Mouse (Mus musculus): ENCODE data around the gene Hcfc1. TPM values are rescaled to one million over a fixed set of nuclear protein-coding genes. Genes with fewer than 3 reads are reported as not detected.

The Hcfc1 gene
- 18.7 and 32.6 TPM in 2 replicates for polyA plus RNA-seq (2012; rRNA removed)

- peak; percentile 77 for DNase-seq (ENCODE audit: low spot score)
Measured at GRCm38 (mm10) chrX:73966248-73967176, at the start of gene Hcfc1. Gene Hcfc1 (minus strand): TSS chrX:73966357.

- no peak for DNase-seq (ENCODE audit: low spot score)
Measured at GRCm38 (mm10) chrX:74014597-74014996, 48.4 kb upstream of the Hcfc1 start.

GRCm38 (mm10) chrX:74008063-74008462, 41.9 kb upstream of the Hcfc1 start:
- no peak for DNase-seq (ENCODE audit: low spot score)

- DNase-seq (ENCODE audit: low spot score), result no peak
Measured at GRCm38 (mm10) chrX:74006401-74006800, 40.2 kb upstream of the Hcfc1 start.

- DNase-seq (ENCODE audit: low spot score), result no peak
Measured at GRCm38 (mm10) chrX:74003644-74004043, 37.5 kb upstream of the Hcfc1 start.

GRCm38 (mm10) chrX:74001024-74001423, 34.9 kb upstream of the Hcfc1 start:
- DNase-seq (ENCODE audit: low spot score), result no peak

- DNase-seq (ENCODE audit: low spot score), result no peak
Measured at GRCm38 (mm10) chrX:73998911-73999869, 33.0 kb upstream of the Hcfc1 start.

- DNase-seq (ENCODE audit: low spot score), result no peak
Measured at GRCm38 (mm10) chrX:73977783-73978182, 11.6 kb upstream of the Hcfc1 start.

GRCm38 (mm10) chrX:73976283-73976682, 10.1 kb upstream of the Hcfc1 start:
- no peak for DNase-seq (ENCODE audit: low spot score)

- DNase-seq (ENCODE audit: low spot score), result no peak
Measured at GRCm38 (mm10) chrX:73972774-73973173, 6.6 kb upstream of the Hcfc1 start.

GRCm38 (mm10) chrX:73970781-73971180, 4.6 kb upstream of the Hcfc1 start:
- no peak for DNase-seq (ENCODE audit: low spot score)

- DNase-seq (ENCODE audit: low spot score), result no peak
Measured at GRCm38 (mm10) chrX:73969729-73970128, 3.6 kb upstream of the Hcfc1 start.

- DNase-seq (ENCODE audit: low spot score), result no peak
Measured at GRCm38 (mm10) chrX:73969167-73969566, 3.0 kb upstream of the Hcfc1 start.

- peak; percentile 69 for DNase-seq (ENCODE audit: low spot score)
Measured at GRCm38 (mm10) chrX:73967177-73968075, 1.3 kb upstream of the Hcfc1 start.

- no peak for DNase-seq (ENCODE audit: low spot score)
Measured at GRCm38 (mm10) chrX:73965307-73965706, 850 bp downstream of the Hcfc1 start.

- no peak for DNase-seq (ENCODE audit: low spot score)
Measured at GRCm38 (mm10) chrX:73964363-73964762, 1.8 kb downstream of the Hcfc1 start.

GRCm38 (mm10) chrX:73954988-73955387, 11.2 kb downstream of the Hcfc1 start:
- no peak for DNase-seq (ENCODE audit: low spot score)

- DNase-seq (ENCODE audit: low spot score), result no peak
Measured at GRCm38 (mm10) chrX:73952603-73953002, 13.6 kb downstream of the Hcfc1 start.

- no peak for DNase-seq (ENCODE audit: low spot score)
Measured at GRCm38 (mm10) chrX:73949341-73949740, 16.8 kb downstream of the Hcfc1 start.

GRCm38 (mm10) chrX:73948647-73949046, 17.5 kb downstream of the Hcfc1 start:
- no peak for DNase-seq (ENCODE audit: low spot score)

- DNase-seq (ENCODE audit: low spot score), result no peak
Measured at GRCm38 (mm10) chrX:73946896-73947295, 19.3 kb downstream of the Hcfc1 start.
